Mouse (Mus musculus) hindbrain, embryonic 15.5 days (tissue): ENCODE measurements around the gene Bcl3. TPM values are rescaled to one million over a fixed set of nuclear protein-coding genes. Genes with fewer than 3 reads are reported as not detected.

ENCODE experiments used
- ATAC-seq: fragments of 200-750 bp; cut with Nextera tagmentation; 2 replicates; pipeline ENCODE4 v1.8.0; 2017; ENCODE audit warnings: low read depth, moderate number of reproducible peaks, moderate TSS enrichment; ENCODE audit not compliant: low FRiP score
- H3K27ac ChIP-seq: fragments of 300-500 bp; sonication (generic); replicated peaks from 2 replicates; pipeline ENCODE4 v1.5.1; 2015; ENCODE audit warnings: mild to moderate bottlenecking, inconsistent platforms
- H3K27me3 ChIP-seq: fragments of 300-500 bp; sonication (generic); 2 replicates; pipeline ENCODE4 v1.6.1; 2015; ENCODE audit warnings: control low read depth, inconsistent platforms
- H3K36me3 ChIP-seq: fragments of 300-500 bp; sonication (generic); 2 replicates; pipeline ENCODE4 v1.6.1; 2015; ENCODE audit warnings: control low read depth, inconsistent platforms
- H3K4me1 ChIP-seq: fragments of 300-500 bp; sonication (generic); replicated peaks from 2 replicates; pipeline ENCODE4 v1.6.1; 2015; ENCODE audit warnings: control low read depth, inconsistent platforms
- H3K4me2 ChIP-seq: fragments of 300-500 bp; sonication (generic); 2 replicates; pipeline ENCODE4 v1.6.1; 2015; ENCODE audit warnings: moderate library complexity, mild to moderate bottlenecking, inconsistent platforms
- H3K4me3 ChIP-seq: fragments of 300-500 bp; sonication (generic); 2 replicates; pipeline ENCODE4 v1.5.1; 2015; ENCODE audit warnings: mild to moderate bottlenecking, inconsistent platforms
- H3K9ac ChIP-seq: fragments of 300-500 bp; sonication (generic); 2 replicates; pipeline ENCODE4 v1.6.1; 2015; ENCODE audit warnings: inconsistent platforms
- H3K9me3 ChIP-seq: fragments of 300-500 bp; sonication (generic); 2 replicates; pipeline ENCODE4 v1.6.1; 2016; ENCODE audit warnings: control low read depth, inconsistent platforms
- WGBS: fragments of 180-500 bp; shearing (Covaris S2); methylation state at CpG from one replicate; pipeline ENCODE4 v1.1.7; 2015; 5-methylcytosine and 5-hydroxymethylcytosine counted together
- polyA plus RNA-seq: library from polyadenylated mRNA; unstranded; fragments of >200 nt; fragmentation: Nextera tagmentation; extraction: Ambion mirVana; gene quantifications from 2 replicates; pipeline ENCODE4 v1.2.1, GENCODE M21; 2015

Gene Bcl3
- polyA plus RNA-seq, 1 experiment from 2014 or later, result 0.92 TPM

- Histone ChIP-seq H3K4me2 (peak overlapping the region; percentile 76), H3K27me3 (peaks cover 45% of the 10 kb centered on the region), H3K4me1 (peaks cover 21% of the 10 kb centered on the region), H3K4me3 (peak overlapping the region; percentile 40), H3K9ac (peak overlapping the region; percentile 31), H3K27ac (no peak overlapping the region), H3K9me3 (no peaks in the 10 kb centered on the region), H3K36me3 (no peaks in the 10 kb centered on the region)
- ATAC-seq, result peak; percentile 31
- WGBS, result under 1% methylated on average over 27 of the region's 28 CpGs
Observed at GRCm38 (mm10) chr7:19816224-19816771, 6.3 kb downstream of the Bcl3 start.

GRCm38 (mm10) chr7:19815296-19816223 lies 7.0 kb downstream of the Bcl3 start:
- WGBS, result 24% methylated on average over 17 of the region's 17 CpGs
- no peaks in the 10 kb centered on the region for H3K9me3 ChIP-seq
- H3K36me3 ChIP-seq, result no peaks in the 10 kb centered on the region
- peak overlapping the region; percentile 76 for H3K4me2 ChIP-seq
- H3K27ac ChIP-seq, result no peak overlapping the region
- H3K4me1 ChIP-seq, result peaks cover 26% of the 10 kb centered on the region
- peak; percentile 46 for ATAC-seq
- peak overlapping the region; percentile 40 for H3K4me3 ChIP-seq
- peaks cover 48% of the 10 kb centered on the region for H3K27me3 ChIP-seq
- peak overlapping the region; percentile 31 for H3K9ac ChIP-seq

- peaks cover 62% of the 10 kb centered on the region for H3K27me3 ChIP-seq
- H3K4me3 ChIP-seq, result no peak overlapping the region
- no peaks in the 10 kb centered on the region for H3K36me3 ChIP-seq
- H3K4me1 ChIP-seq, result peaks cover 37% of the 10 kb centered on the region
- H3K27ac ChIP-seq, result no peak overlapping the region
- no peaks in the 10 kb centered on the region for H3K9me3 ChIP-seq
- ATAC-seq, result no peak
- H3K4me2 ChIP-seq, result no peak overlapping the region
- H3K9ac ChIP-seq, result no peak overlapping the region
- WGBS, result 85% methylated on average over 6 of the region's 6 CpGs
Observed at GRCm38 (mm10) chr7:19813579-19814122, 8.9 kb downstream of the Bcl3 start.

DNA sequence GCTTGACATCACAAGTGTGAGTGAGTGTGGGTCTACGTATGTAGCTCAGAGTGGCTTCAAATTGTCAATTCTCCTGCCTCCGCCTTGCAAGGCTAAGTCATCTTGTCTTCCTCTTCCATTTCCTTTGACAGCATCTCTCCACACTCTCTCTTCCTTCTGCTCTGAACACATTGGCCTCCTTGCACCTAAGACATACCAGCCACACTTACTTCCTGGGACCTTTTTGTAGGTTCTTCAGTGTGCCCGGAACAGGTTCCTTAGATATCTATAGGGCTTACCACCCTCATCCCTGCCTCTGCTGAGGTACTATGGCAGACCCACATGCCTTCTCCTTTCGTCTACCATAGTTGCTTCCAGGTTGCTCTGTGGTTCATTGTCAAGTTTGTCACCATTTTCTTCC lies 9.4 kb downstream of the Bcl3 start:
- Histone ChIP-seq H3K4me3 (no peak overlapping the region), H3K9ac (no peak overlapping the region), H3K36me3 (no peaks in the 10 kb centered on the region), H3K9me3 (no peaks in the 10 kb centered on the region), H3K27ac (no peak overlapping the region), H3K27me3 (peaks cover 67% of the 10 kb centered on the region), H3K4me2 (no peak overlapping the region), H3K4me1 (peaks cover 37% of the 10 kb centered on the region)
- 88% methylated on average over 4 of the region's 4 CpGs for WGBS
- ATAC-seq, result no peak

- 3% methylated on average over 22 of the region's 22 CpGs for WGBS
- Histone ChIP-seq H3K27ac (no peak overlapping the region), H3K27me3 (peaks cover 55% of the 10 kb centered on the region), H3K4me1 (peaks cover 23% of the 10 kb centered on the region), H3K36me3 (no peaks in the 10 kb centered on the region), H3K4me2 (peak overlapping the region; percentile 59), H3K9me3 (no peaks in the 10 kb centered on the region), H3K4me3 (peak overlapping the region; percentile 29), H3K9ac (no peak overlapping the region)
- peak; percentile 49 for ATAC-seq
Observed at GRCm38 (mm10) chr7:19811114-19811513, 11.5 kb downstream of the Bcl3 start.

- Histone ChIP-seq H3K27me3 (peaks cover 55% of the 10 kb centered on the region), H3K27ac (no peak overlapping the region), H3K4me3 (peak overlapping the region; percentile 29), H3K9ac (peak overlapping the region; percentile 40), H3K4me1 (peaks cover 18% of the 10 kb centered on the region), H3K36me3 (no peaks in the 10 kb centered on the region), H3K9me3 (no peaks in the 10 kb centered on the region), H3K4me2 (peak overlapping the region; percentile 52)
- WGBS, result 4% methylated on average over 27 of the region's 27 CpGs
- ATAC-seq, result peak; percentile 77
Observed at GRCm38 (mm10) chr7:19809369-19809768, 13.2 kb downstream of the Bcl3 start.

GRCm38 (mm10) chr7:19806356-19806969 lies 16.1 kb downstream of the Bcl3 start:
- no peak overlapping the region for H3K4me2 ChIP-seq
- H3K27me3 ChIP-seq, result peaks cover 37% of the 10 kb centered on the region
- no peak overlapping the region for H3K9ac ChIP-seq
- H3K27ac ChIP-seq, result no peak overlapping the region
- peaks cover 17% of the 10 kb centered on the region for H3K4me1 ChIP-seq
- H3K4me3 ChIP-seq, result no peak overlapping the region
- H3K9me3 ChIP-seq, result no peaks in the 10 kb centered on the region
- no peak for ATAC-seq
- no peaks in the 10 kb centered on the region for H3K36me3 ChIP-seq
- 84% methylated on average over 8 of the region's 8 CpGs for WGBS

GRCm38 (mm10) chr7:19802995-19803394 lies 19.6 kb downstream of the Bcl3 start:
- Histone ChIP-seq H3K9me3 (no peaks in the 10 kb centered on the region), H3K36me3 (no peaks in the 10 kb centered on the region), H3K27me3 (peaks cover 3% of the 10 kb centered on the region; the same call in 1 of the 2 replicates), H3K4me1 (no peaks in the 10 kb centered on the region), H3K4me2 (no peak overlapping the region), H3K27ac (no peak overlapping the region), H3K9ac (no peak overlapping the region), H3K4me3 (no peak overlapping the region)
- 0 out of 2 replicates have a peak, but pooled peaks have one; percentile 36 for ATAC-seq
- 22% methylated on average over 6 of the region's 7 CpGs for WGBS

DNA sequence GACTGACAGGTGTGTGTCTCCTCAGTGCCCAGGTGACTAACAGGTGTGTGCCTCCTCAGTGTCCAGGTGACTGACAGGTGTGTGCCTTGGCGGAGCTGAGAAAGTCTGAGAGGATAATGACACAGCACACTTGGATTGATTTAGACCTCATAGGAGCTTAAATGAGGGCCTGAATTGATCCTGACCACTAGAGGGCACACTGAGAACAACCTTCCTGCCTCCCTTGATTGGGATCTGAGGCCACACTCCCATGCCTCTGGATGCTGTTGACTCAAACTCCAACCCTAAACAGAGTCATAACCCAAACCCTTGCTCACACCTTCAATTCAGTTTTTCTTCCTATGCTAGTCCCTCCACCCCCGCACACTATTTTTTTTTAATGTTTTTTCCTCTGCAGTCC lies 21.8 kb downstream of the Bcl3 start:
- 28% methylated on average over 2 of the region's 2 CpGs for WGBS
- no peaks in the 10 kb centered on the region; the same call in 1 of the 2 replicates for H3K4me1 ChIP-seq
- H3K4me2 ChIP-seq, result no peak overlapping the region
- H3K36me3 ChIP-seq, result no peaks in the 10 kb centered on the region
- H3K9ac ChIP-seq, result no peak overlapping the region
- no peaks in the 10 kb centered on the region for H3K9me3 ChIP-seq
- no peak for ATAC-seq
- no peak overlapping the region for H3K4me3 ChIP-seq
- no peak overlapping the region for H3K27ac ChIP-seq
- peaks cover 23% of the 10 kb centered on the region for H3K27me3 ChIP-seq

DNA sequence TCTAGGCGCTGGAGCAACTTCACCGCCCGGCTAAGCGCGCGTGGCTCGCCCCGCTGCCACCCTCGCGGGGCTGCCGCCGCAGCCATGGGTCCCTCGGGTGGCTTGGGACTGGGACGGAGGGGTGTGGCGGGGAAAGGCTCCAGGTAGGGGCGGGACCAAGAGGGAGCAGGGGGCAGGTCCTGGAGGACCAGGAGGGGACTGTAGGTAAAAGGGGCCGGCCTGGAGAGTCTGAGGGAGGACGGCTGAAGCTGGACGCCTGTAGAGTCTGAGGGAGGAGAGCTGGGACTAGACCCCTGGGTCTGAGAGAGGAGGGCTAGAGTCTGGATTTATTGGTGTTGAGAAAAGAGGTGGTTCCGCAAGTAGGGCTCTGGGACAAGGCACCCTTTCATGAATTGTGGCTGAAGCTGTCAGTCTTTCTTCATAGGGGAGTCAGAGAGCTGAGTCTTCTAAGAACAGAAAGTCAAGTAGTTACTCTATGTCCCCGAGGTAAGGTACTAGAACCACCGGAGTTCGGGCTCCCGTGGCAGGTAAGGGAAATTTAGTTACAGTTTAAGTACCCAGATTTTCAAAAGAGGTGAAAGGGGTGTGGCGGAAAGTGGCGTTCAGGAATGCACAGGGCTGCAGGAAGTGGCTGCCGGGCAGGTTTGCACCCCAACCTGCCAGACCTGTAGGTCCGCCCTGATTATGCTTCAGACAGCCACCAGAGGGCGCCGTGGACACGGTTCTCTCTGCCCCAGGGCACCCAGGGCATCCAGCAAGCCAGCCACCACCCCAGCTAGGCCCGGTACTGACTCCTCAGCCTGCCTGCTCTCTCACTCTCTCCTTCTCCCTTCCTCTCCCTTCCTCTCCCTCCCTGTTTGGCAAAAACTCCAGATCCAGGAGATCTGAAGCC lies 25.6 kb downstream of the Bcl3 start, which contains the start of gene Cblc:
TSS of gene Cblc (minus strand) at position 113 of the 892 bp plus-strand sequence.
- no peak within 1 kb of the TSS for H3K4me2 ChIP-seq
- H3K9ac ChIP-seq, result no peak within 1 kb of the TSS
- no peak for ATAC-seq
- no peak within 1 kb of the TSS for H3K27ac ChIP-seq
- H3K4me1 ChIP-seq, result no peaks in the 10 kb centered on the region; the same call in 1 of the 2 replicates
- H3K36me3 ChIP-seq, result no peaks in the 10 kb centered on the region
- H3K9me3 ChIP-seq, result no peaks in the 10 kb centered on the region
- no peak within 1 kb of the TSS for H3K4me3 ChIP-seq
- WGBS, result 3% methylated on average over 31 of the region's 32 CpGs
- H3K27me3 ChIP-seq, result peaks cover 31% of the 10 kb centered on the region

DNA sequence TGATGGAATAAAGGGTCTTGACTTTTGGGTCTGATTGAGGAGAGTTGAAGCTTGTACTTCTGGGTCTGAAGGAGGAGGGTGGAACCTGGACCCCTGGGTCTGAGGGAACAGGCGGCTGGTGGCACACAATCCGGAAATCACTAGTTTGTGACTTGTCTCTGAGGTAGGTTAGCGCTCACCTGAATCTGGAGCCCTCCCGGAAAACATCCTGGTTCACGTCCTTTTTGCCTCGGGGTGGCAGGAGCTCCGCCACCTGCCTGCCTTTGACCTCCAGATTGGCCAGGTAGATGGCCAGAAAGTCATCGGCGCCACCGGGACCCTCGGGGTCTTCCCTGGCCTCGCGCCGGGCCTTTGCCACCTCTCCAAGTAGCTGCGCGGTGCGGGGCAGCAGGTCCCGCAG lies 26.3 kb downstream of the Bcl3 start:
- 9% methylated on average over 18 of the region's 18 CpGs for WGBS

More for the DNA sequence above, 26.3 kb downstream of the Bcl3 start:
- Histone ChIP-seq H3K36me3 (no peaks in the 10 kb centered on the region), H3K9me3 (no peaks in the 10 kb centered on the region), H3K4me2 (no peak overlapping the region), H3K4me3 (no peak overlapping the region), H3K27ac (no peak overlapping the region), H3K4me1 (no peaks in the 10 kb centered on the region; the same call in 1 of the 2 replicates), H3K27me3 (peaks cover 31% of the 10 kb centered on the region), H3K9ac (no peak overlapping the region)
- no peak for ATAC-seq
